Mouse (Mus musculus): Measurements from ENCODE around the gene Yrdc. TPM values are rescaled to one million over a fixed set of nuclear protein-coding genes. Genes with fewer than 3 reads are reported as not detected.

The Yrdc gene
- total RNA-seq, 2 experiments from 2014 or later = 4.2 to 19.4 TPM

Other genes starting within 250 kb of the Yrdc start
- gene 3100002H09Rik, start 239.9 kb upstream of the Yrdc start, total RNA-seq (2015; ENCODE audit: low replicate concordance) = not detected in 2 replicates
- not detected in 2 replicates for gene 3100002H09Rik, start 239.9 kb upstream of the Yrdc start, total RNA-seq (2017; ENCODE audit: low replicate concordance)
- not detected in 2 replicates for gene Pou3f1, start 193.9 kb upstream of the Yrdc start, total RNA-seq (2015; ENCODE audit: low replicate concordance)
- gene Pou3f1, start 193.9 kb upstream of the Yrdc start, total RNA-seq (2017; ENCODE audit: low replicate concordance) = not detected in 2 replicates
- 10.5 and 24.7 TPM in 2 replicates for gene Utp11, start 157.1 kb upstream of the Yrdc start, total RNA-seq (2015; ENCODE audit: low replicate concordance)
- 9.0 and 11.4 TPM in 2 replicates for gene Utp11, start 157.1 kb upstream of the Yrdc start, total RNA-seq (2017; ENCODE audit: low replicate concordance)
- gene Fhl3, start 150.0 kb upstream of the Yrdc start, total RNA-seq (2015; ENCODE audit: low replicate concordance) = 4.0 TPM in 1 of 2 replicates, not detected in the other
- gene Fhl3, start 150.0 kb upstream of the Yrdc start, total RNA-seq (2017; ENCODE audit: low replicate concordance) = 0.64 TPM in 1 of 2 replicates, not detected in the other
- 21.3 and 37.7 TPM in 2 replicates for gene Sf3a3, start 135.9 kb upstream of the Yrdc start, total RNA-seq (2015; ENCODE audit: low replicate concordance)
- gene Sf3a3, start 135.9 kb upstream of the Yrdc start, total RNA-seq (2017; ENCODE audit: low replicate concordance) = 43.6 and 54.1 TPM in 2 replicates
- 49.9 and 84.0 TPM in 2 replicates for gene Inpp5b, start 108.8 kb upstream of the Yrdc start, total RNA-seq (2015; ENCODE audit: low replicate concordance)
- gene Inpp5b, start 108.8 kb upstream of the Yrdc start, total RNA-seq (2017; ENCODE audit: low replicate concordance) = 40.2 and 70.5 TPM in 2 replicates
- 8.6 and 21.4 TPM in 2 replicates for gene Mtf1, start 48.6 kb upstream of the Yrdc start, total RNA-seq (2015; ENCODE audit: low replicate concordance)
- 7.0 and 25.2 TPM in 2 replicates for gene Mtf1, start 48.6 kb upstream of the Yrdc start, total RNA-seq (2017; ENCODE audit: low replicate concordance)
- 2.9 and 4.2 TPM in 2 replicates for gene 1110065P20Rik, start 517 bp downstream of the Yrdc start, total RNA-seq (2015; ENCODE audit: low replicate concordance)
- 1.2 TPM in 1 of 2 replicates, not detected in the other for gene 1110065P20Rik, start 517 bp downstream of the Yrdc start, total RNA-seq (2017; ENCODE audit: low replicate concordance)
- gene Maneal, start 11.5 kb downstream of the Yrdc start, total RNA-seq (2015; ENCODE audit: low replicate concordance) = not detected in 2 replicates
- gene Maneal, start 11.5 kb downstream of the Yrdc start, total RNA-seq (2017; ENCODE audit: low replicate concordance) = not detected in 2 replicates
- gene Epha10, start 30.2 kb downstream of the Yrdc start, total RNA-seq (2015; ENCODE audit: low replicate concordance) = not detected in 2 replicates
- 0.13 TPM in 1 of 2 replicates, not detected in the other for gene Epha10, start 30.2 kb downstream of the Yrdc start, total RNA-seq (2017; ENCODE audit: low replicate concordance)
- 1.7 and 4.0 TPM in 2 replicates for gene 9930104L06Rik, start 86.4 kb downstream of the Yrdc start, total RNA-seq (2015; ENCODE audit: low replicate concordance)
- 12.2 and 15.8 TPM in 2 replicates for gene 9930104L06Rik, start 86.4 kb downstream of the Yrdc start, total RNA-seq (2017; ENCODE audit: low replicate concordance)
- gene Cdca8, start 88.6 kb downstream of the Yrdc start, total RNA-seq (2015; ENCODE audit: low replicate concordance) = 272 and 278 TPM in 2 replicates
- 294 and 381 TPM in 2 replicates for gene Cdca8, start 88.6 kb downstream of the Yrdc start, total RNA-seq (2017; ENCODE audit: low replicate concordance)
- 0.72 TPM in 1 of 2 replicates, not detected in the other for gene Rspo1, start 135.8 kb downstream of the Yrdc start, total RNA-seq (2015; ENCODE audit: low replicate concordance)
- not detected in 2 replicates for gene Rspo1, start 135.8 kb downstream of the Yrdc start, total RNA-seq (2017; ENCODE audit: low replicate concordance)
- gene Gnl2, start 165.9 kb downstream of the Yrdc start, total RNA-seq (2015; ENCODE audit: low replicate concordance) = 12.3 and 25.6 TPM in 2 replicates
- 34.7 and 36.3 TPM in 2 replicates for gene Gnl2, start 165.9 kb downstream of the Yrdc start, total RNA-seq (2017; ENCODE audit: low replicate concordance)
- not detected in 2 replicates for gene Dnali1, start 215.0 kb downstream of the Yrdc start, total RNA-seq (2015; ENCODE audit: low replicate concordance)
- gene Dnali1, start 215.0 kb downstream of the Yrdc start, total RNA-seq (2017; ENCODE audit: low replicate concordance) = not detected in 2 replicates
- 14.8 and 36.5 TPM in 2 replicates for gene Snip1, start 216.0 kb downstream of the Yrdc start, total RNA-seq (2015; ENCODE audit: low replicate concordance)
- gene Snip1, start 216.0 kb downstream of the Yrdc start, total RNA-seq (2017; ENCODE audit: low replicate concordance) = 19.6 and 21.6 TPM in 2 replicates
- gene Meaf6, start 234.5 kb downstream of the Yrdc start, total RNA-seq (2015; ENCODE audit: low replicate concordance) = 27.0 and 66.7 TPM in 2 replicates
- 25.7 and 37.1 TPM in 2 replicates for gene Meaf6, start 234.5 kb downstream of the Yrdc start, total RNA-seq (2017; ENCODE audit: low replicate concordance)